Mouse (Mus musculus) macrophage (primary cell): ENCODE measurements around the gene 1700056E22Rik. TPM values are rescaled to one million over a fixed set of nuclear protein-coding genes. Genes with fewer than 3 reads are reported as not detected.

Experiments
- H3K27ac ChIP-seq: fragments of 350-480 bp; formaldehyde crosslinking; 2 replicates; pipeline ENCODE4 v1.9.0; 2021
- H3K36me3 ChIP-seq: fragments of 350-480 bp; formaldehyde crosslinking; 2 replicates; pipeline ENCODE4 v1.9.0; 2021; ENCODE audit errors: inconsistent target
- H3K4me3 ChIP-seq: fragments of 350-480 bp; formaldehyde crosslinking; 2 replicates; pipeline ENCODE4 v1.9.0; 2021; ENCODE audit errors: inconsistent target
- H3K79me2 ChIP-seq: fragments of 350-480 bp; formaldehyde crosslinking; 2 replicates; pipeline ENCODE4 v1.9.0; 2021; ENCODE audit errors: inconsistent target
- WGBS: methylation state at CpG from one replicate; pipeline ENCODE4 v1.1.7; 2026; ENCODE audit warnings: inconsistent platforms; ENCODE audit not compliant: missing documents; 5-methylcytosine and 5-hydroxymethylcytosine counted together
- polyA plus RNA-seq: library from polyadenylated mRNA; stranded (reverse); fragments of 250-400 nt; gene quantifications from 3 replicates; pipeline ENCODE4 v1.2.4, GENCODE M21; 2018; ENCODE audit warnings: inconsistent platforms

1700056E22Rik gene
- polyA plus RNA-seq, 1 experiment from 2014 or later = 0.16 TPM

GRCm38 (mm10) chr1:184019042-184019721 lies 14.9 kb downstream of the 1700056E22Rik start:
- Histone ChIP-seq H3K27ac (no peak overlapping the region), H3K36me3 (no peaks in the 10 kb centered on the region), H3K4me3 (no peak overlapping the region), H3K79me2 (no peaks in the 10 kb centered on the region)
- 83% methylated on average over 6 of the region's 6 CpGs for WGBS

- Histone ChIP-seq H3K4me3 (no peak overlapping the region), H3K27ac (no peak overlapping the region), H3K79me2 (no peaks in the 10 kb centered on the region), H3K36me3 (no peaks in the 10 kb centered on the region)
- WGBS = 95% methylated on average over 2 of the region's 2 CpGs
Observed at GRCm38 (mm10) chr1:184017606-184018005, 16.5 kb downstream of the 1700056E22Rik start.

GRCm38 (mm10) chr1:184015995-184016730 lies 17.9 kb downstream of the 1700056E22Rik start:
- Histone ChIP-seq H3K4me3 (no peak overlapping the region), H3K27ac (no peak overlapping the region), H3K79me2 (no peaks in the 10 kb centered on the region), H3K36me3 (no peaks in the 10 kb centered on the region)
- 78% methylated on average over 8 of the region's 10 CpGs for WGBS

GRCm38 (mm10) chr1:184014091-184014490 lies 20.0 kb downstream of the 1700056E22Rik start:
- no peaks in the 10 kb centered on the region for H3K79me2 ChIP-seq
- H3K36me3 ChIP-seq = no peaks in the 10 kb centered on the region
- no peak overlapping the region for H3K27ac ChIP-seq
- WGBS = 16% methylated on average over 2 of the region's 3 CpGs
- H3K4me3 ChIP-seq = no peak overlapping the region

GRCm38 (mm10) chr1:184013106-184013505 lies 21.0 kb downstream of the 1700056E22Rik start, which contains the start of gene Dusp10:
TSS of gene Dusp10 (plus strand) at chr1:184013302.
- 94% methylated on average over 4 of the region's 4 CpGs for WGBS
- no peak within 1 kb of the TSS for H3K4me3 ChIP-seq
- H3K79me2 ChIP-seq = no peaks in the 10 kb centered on the region
- H3K36me3 ChIP-seq = no peaks in the 10 kb centered on the region
- no peak within 1 kb of the TSS for H3K27ac ChIP-seq

GRCm38 (mm10) chr1:184011311-184011710 lies 22.8 kb downstream of the 1700056E22Rik start:
- H3K4me3 ChIP-seq = no peak overlapping the region
- H3K27ac ChIP-seq = no peak overlapping the region
- H3K36me3 ChIP-seq = no peaks in the 10 kb centered on the region
- no peaks in the 10 kb centered on the region for H3K79me2 ChIP-seq
- WGBS = 98% methylated on average over 6 of the region's 6 CpGs

DNA sequence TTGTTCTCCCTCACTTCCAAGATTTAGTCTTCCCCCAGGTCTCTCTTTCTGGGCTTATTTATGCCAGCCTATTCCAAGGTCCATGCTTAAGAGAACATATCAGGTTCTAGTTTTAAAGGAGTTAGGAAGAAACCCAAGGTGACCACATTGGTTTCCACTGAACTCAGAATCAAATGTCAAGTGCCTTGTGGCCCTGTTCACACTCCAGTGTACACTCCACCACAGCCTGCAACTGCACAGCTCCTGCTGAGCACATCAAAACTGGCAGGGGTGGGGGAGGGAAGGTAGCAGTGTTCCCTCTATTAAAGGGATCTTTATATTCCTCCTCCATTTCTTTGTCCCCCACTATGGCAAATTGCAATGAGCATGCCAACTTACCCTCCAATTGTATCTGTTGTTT lies 28.0 kb downstream of the 1700056E22Rik start:
- no peaks in the 10 kb centered on the region for H3K36me3 ChIP-seq
- H3K79me2 ChIP-seq = no peaks in the 10 kb centered on the region
- H3K4me3 ChIP-seq = no peak overlapping the region
- H3K27ac ChIP-seq = no peak overlapping the region

DNA sequence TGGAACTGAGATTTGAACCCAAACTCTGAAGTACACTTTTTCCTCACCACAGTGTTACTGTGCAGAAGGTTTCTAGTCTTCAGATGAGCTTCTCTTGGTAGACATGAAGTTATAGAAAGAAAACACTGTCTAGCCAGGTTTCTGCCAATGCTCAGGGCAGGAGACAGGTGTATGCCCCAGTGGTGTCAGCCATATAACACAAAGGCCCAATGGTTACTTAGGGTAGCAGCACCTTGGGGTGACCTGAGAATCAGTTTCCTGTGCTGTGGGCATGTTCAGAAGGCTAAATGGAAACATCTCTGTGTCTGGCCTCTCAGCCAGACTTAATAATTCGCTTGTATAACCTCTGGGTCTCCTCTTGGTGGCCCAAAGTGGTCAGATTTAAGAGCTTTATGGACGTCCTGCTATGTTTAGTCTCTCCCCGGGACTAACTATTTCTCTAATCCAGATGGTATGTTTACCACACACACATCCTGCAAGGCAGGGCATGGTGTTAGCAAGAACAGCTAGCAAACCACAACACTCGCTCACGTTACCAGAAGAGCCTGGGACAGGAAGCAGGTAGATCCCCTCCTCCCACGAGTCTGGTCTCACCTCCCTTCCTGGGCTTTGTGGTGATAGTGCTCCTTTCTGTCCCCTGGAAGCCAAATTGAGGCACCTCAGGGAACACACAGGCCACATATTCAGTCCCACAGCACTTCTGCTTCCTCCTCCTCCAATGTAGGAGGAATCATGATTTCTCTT lies 28.6 kb downstream of the 1700056E22Rik start:
- Histone ChIP-seq H3K79me2 (no peaks in the 10 kb centered on the region), H3K27ac (no peak overlapping the region), H3K36me3 (no peaks in the 10 kb centered on the region), H3K4me3 (no peak overlapping the region)
- WGBS = 19% methylated on average over 6 of the region's 6 CpGs

DNA sequence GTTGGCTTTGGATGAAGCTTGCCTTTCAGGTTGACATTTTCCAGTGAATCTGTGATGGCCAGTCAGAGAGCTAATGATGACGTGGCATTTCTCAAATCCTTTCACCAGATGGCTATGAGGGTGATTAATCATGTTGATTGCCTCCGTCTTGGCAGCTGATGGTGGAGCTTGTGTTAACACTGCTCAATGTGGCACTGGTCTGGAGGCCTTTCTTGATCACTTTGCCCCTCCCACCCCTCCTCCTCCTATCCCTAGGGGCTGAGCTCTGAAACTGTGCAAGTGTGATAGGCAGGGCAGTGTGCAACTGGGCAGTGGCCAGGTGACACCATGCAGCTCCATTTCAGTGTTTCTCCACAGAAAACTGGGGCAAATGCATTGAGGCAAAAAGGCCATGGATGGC lies 29.8 kb downstream of the 1700056E22Rik start:
- no peaks in the 10 kb centered on the region for H3K79me2 ChIP-seq
- H3K36me3 ChIP-seq = no peaks in the 10 kb centered on the region
- H3K4me3 ChIP-seq = no peak overlapping the region
- WGBS = 84% methylated on average over 2 of the region's 2 CpGs
- no peak overlapping the region for H3K27ac ChIP-seq

GRCm38 (mm10) chr1:184002470-184002869 lies 31.6 kb downstream of the 1700056E22Rik start:
- no peaks in the 10 kb centered on the region for H3K79me2 ChIP-seq
- 87% methylated on average over 2 of the region's 2 CpGs for WGBS
- H3K36me3 ChIP-seq = no peaks in the 10 kb centered on the region
- no peak overlapping the region for H3K27ac ChIP-seq
- no peak overlapping the region for H3K4me3 ChIP-seq

GRCm38 (mm10) chr1:183997207-183997606 lies 36.9 kb downstream of the 1700056E22Rik start:
- no peaks in the 10 kb centered on the region for H3K79me2 ChIP-seq
- 100% methylated on average over 2 of the region's 2 CpGs for WGBS
- H3K27ac ChIP-seq = no peak overlapping the region
- H3K4me3 ChIP-seq = no peak overlapping the region
- no peaks in the 10 kb centered on the region for H3K36me3 ChIP-seq

- Histone ChIP-seq H3K36me3 (no peaks in the 10 kb centered on the region), H3K27ac (no peak overlapping the region), H3K79me2 (no peaks in the 10 kb centered on the region), H3K4me3 (no peak overlapping the region)
- 82% methylated on average over 2 of the region's 2 CpGs for WGBS
Observed at GRCm38 (mm10) chr1:183991921-183992320, 42.2 kb downstream of the 1700056E22Rik start.

DNA sequence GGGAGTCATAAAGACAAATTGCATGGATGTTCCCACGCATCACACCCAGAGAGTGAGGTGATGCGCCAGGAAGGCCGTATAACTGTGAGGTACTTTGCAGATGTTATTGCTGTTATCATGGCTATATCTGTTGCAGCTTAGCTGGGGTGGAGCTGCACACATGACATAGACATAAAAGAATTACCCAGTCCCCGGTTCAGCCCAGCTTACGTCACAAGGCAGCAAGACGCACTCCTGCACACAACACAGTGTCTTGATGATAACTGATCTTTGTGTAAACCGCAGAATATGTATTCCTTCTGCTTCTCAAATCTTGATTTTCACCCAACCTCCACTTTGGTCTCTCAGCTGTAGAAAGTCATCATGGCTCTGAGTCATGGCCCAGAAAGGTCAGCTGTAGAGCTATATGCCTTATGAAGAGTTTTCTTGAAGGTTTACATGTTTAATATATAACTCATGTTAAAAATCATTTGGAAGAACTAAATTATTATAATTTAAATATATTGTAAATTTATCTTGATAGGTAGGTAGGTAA lies 46.3 kb downstream of the 1700056E22Rik start:
- WGBS = 91% methylated on average over 7 of the region's 7 CpGs
- no peaks in the 10 kb centered on the region for H3K79me2 ChIP-seq
- no peak overlapping the region for H3K27ac ChIP-seq
- H3K36me3 ChIP-seq = no peaks in the 10 kb centered on the region
- H3K4me3 ChIP-seq = no peak overlapping the region
